Mouse (Mus musculus) erythroid progenitor cell, adult 5-6 weeks (primary cell): ENCODE measurements around the gene Flrt1. TPM values are rescaled to one million over a fixed set of nuclear protein-coding genes. Genes with fewer than 3 reads are reported as not detected.

Experiments used
- ATAC-seq: replicated peaks from 2 replicates; pipeline ENCODE4 v1.8.0; 2016; ENCODE audit warnings: moderate number of reproducible peaks, mild to moderate bottlenecking, moderate TSS enrichment, inconsistent platforms; ENCODE audit not compliant: poor library complexity, low FRiP score, severe bottlenecking
- total RNA-seq, 2 experiments: library from RNA; stranded (forward) in 1 of 2; stranded (reverse) in 1 of 2; fragments of 150-400 nt in 1 of 2; fragments of 186-747, 209-891 nt in 1 of 2; gene quantifications; 2 replicates each; pipeline versions ENCODE4 v1.2.3 to v1.2.4; 2015 to 2017; ENCODE audit warnings: low replicate concordance in 2 of 2

The Flrt1 gene
- total RNA-seq, 2 experiments from 2014 or later, result not detected

DNA sequence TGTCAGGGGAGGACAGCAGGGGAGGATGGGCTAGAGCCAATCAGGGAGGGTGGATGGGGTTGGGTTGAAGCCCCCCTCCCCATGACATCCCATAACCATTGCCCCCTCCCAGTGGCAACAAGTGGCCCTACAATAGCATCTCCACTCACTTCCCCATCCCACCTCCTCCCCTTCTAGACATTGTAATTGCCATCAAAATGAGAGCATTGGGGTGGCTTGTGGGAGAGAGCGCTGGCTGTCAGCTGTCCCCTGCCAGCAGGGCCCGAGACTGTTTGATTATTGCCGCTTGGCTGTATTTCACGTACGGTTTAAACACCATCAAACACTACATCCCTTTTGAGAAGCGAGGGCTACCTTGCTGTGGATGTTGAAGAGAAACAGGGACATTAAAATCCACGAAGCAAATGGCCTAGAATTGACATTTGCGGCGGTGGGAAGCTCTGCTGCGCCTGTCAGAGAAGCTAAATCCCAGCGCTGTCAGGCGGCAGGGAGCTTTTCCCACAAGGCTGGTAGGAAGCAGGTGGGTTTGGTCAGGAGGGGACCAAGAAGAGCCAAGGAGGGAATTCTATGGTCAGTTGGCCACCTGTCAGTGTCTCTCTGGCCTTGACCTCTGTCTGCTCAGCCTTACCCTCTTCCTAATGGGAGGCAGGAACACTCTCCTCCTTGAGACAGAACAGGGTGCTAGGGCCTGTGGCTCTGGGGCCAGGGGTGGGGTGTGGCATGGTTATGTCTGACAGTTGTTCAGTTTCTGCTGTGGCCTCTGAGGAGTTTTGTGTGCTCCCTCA lies 31.3 kb downstream of the Flrt1 start:
- ATAC-seq, result no peak

- ATAC-seq, result no peak
Measured at GRCm38 (mm10) chr19:7072221-7072620, 33.3 kb downstream of the Flrt1 start.

DNA sequence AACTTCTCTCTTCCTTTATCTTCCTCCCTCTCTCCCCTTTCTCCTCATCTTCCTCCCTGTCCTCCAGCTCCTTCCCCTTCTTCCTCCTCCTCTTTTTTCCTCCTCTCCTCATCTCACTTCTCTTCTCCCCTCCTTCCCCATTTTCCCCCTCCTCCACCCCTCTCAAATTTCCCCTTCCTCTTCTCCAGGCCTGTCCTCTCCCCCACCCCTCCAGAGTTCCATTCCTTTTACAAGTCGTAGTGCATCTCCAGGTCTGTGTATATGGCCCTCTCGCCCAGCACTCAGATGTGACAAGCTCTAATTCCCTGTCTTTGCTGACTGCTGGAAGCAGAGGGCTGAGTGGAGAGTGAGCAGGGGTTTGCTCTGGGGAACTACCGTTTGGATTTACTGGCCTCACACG lies 34.8 kb downstream of the Flrt1 start:
- no peak for ATAC-seq

GRCm38 (mm10) chr19:7069781-7070763 lies 35.5 kb downstream of the Flrt1 start:
- ATAC-seq, result no peak

DNA sequence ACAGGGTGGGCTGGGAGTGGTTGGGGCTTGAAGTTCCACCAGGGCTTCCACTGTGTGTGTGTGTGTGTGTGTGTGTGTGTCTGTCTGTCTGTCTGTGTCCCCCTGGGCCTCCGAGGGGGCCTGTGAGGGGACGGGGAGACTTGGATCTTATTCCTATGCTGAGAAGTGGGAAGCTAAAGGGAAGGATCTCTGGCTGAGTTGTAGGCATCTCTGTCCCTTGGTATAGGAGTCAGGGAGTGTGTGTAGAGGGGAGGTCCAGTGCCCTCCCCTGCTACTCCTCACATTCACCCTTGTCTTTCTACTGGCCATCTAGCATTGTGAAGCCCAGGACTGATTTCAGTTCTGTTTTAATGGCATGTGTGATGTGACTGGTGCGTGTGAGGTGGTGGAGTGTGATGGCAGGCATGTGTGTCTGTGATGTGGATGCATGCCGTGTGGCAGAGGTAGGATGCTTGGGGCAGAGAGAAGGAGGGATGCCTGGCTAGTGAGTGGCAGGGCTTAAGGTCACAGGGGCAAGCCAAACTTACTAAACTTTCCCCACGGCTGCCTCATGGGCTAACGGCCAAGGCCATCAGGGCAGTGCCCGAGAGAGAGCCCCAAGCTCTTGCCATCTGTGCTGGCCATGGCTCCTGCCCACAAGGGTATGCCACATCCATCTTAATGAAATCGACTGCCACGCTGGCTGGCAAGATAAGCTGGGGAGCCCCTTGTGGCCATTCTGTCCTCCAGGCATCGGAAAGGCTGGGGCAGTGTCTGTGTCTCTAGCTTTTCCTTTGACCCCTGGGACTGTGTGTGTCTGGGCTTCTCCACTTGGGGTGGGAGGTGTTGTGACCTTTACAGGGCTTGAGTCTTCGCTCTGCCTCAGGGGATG lies 36.6 kb downstream of the Flrt1 start:
- no peak for ATAC-seq

GRCm38 (mm10) chr19:7068136-7068535 lies 37.4 kb downstream of the Flrt1 start:
- 0 out of 2 replicates have a peak, but pooled peaks have one; percentile 41 for ATAC-seq

DNA sequence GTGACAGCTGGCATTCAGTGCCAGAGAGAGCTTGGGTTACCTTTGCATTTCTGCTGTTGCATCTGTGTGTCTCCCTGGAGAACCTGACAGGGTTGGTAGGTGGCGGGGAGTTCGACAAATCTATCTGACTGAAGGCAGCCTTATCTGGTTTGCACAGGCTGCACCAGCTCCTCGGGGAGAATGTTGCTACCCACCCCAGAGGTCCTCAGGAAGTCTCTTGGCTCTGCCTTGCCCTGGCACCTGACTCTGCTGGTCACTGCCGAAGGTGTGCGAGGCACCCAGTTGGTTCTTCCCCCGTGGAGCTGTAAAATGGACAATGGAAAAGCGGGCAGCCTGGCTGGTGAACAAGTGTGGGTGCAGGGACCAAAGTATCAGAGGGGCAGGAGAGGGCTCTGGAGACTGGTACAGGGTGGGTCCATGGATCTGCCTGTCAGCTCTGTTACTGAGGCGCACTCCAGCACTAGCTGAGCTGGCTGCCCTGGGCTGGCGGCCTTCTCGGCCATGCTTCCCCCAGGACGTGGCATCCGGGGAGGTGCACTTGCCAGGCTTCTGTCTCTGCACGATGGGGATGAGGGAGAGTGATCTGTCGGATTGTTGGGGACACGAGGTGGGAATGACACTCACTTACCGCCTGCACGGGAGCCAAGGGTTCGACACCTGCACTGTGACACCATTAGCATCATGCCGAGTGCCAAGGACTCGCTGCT lies 38.0 kb downstream of the Flrt1 start:
- ATAC-seq, result peak; percentile 47

DNA sequence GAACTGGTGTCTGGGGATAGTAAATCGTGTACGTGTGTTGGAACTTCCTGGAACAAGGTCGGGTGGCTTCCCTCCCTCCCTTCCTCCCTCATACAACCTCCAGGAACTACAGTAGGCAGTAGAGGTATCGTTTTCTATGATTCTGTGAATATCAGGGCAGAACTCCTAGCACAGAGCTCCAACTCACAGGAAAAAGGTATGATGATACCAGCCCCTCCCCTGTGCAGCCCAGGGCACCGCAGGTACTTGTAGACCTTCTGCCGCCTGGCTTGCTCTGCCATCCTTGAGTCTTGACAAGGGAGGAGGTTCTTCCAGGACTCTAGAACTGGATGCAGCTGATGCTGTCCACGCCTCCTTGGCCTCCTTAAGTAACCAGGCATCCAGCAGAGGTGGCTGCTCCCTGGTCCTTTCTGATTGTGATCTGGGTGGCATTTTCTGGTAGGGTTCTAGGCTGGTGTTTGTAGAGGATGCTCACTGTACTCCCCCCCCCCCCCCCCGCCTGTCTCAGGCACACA lies 38.6 kb downstream of the Flrt1 start:
- peak; percentile 4; the same call in 1 of the 2 replicates for ATAC-seq

- ATAC-seq, result no peak
Measured at GRCm38 (mm10) chr19:7066034-7066827, 39.3 kb downstream of the Flrt1 start.

GRCm38 (mm10) chr19:7064571-7064970 lies 41.0 kb downstream of the Flrt1 start:
- ATAC-seq, result peak; percentile 68

GRCm38 (mm10) chr19:7062916-7063315 lies 42.6 kb downstream of the Flrt1 start:
- ATAC-seq, result no peak

DNA sequence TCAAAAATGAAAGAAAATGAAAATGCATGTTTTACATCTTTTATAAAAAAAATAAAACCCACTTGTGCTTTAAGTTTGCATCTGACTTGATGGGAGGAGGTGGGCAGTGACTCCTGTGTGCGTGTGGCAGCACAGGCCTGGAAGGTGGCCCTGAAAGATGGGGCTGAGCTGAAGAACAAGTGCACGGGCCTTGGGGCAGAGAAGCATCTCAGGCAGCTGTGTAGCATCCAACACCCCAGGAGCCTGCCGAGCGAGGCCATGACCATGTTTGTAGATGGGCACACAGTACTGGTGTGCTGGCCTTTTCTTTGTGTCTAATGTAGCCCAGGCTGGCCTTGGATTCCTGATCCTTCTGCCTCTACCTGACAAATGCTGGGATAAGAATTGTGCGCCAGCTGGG lies 43.4 kb downstream of the Flrt1 start:
- ATAC-seq, result no peak

- no peak for ATAC-seq
Measured at GRCm38 (mm10) chr19:7058541-7058940, 47.0 kb downstream of the Flrt1 start.

GRCm38 (mm10) chr19:7057722-7058207 lies 47.8 kb downstream of the Flrt1 start:
- peak; percentile 80 for ATAC-seq

GRCm38 (mm10) chr19:7057126-7057721 lies 48.3 kb downstream of the Flrt1 start:
- no peak for ATAC-seq

GRCm38 (mm10) chr19:7056248-7057087 lies 49.1 kb downstream of the Flrt1 start, which contains the start of gene Macrod1:
Gene Macrod1 (plus strand): TSS chr19:7056810.
- ATAC-seq, result peak; percentile 71

- ATAC-seq, result no peak
Measured at GRCm38 (mm10) chr19:7055173-7055572, 50.4 kb downstream of the Flrt1 start.
